Mouse (Mus musculus) embryonic fibroblast, embryonic 13.5 days (primary cell): ENCODE data around the gene Rab8b. TPM values are rescaled to one million over a fixed set of nuclear protein-coding genes. Genes with fewer than 3 reads are reported as not detected.

Source experiments
- H3K27ac ChIP-seq: 2 replicates; pipeline ENCODE4 v1.5.1; 2012; ENCODE audit warnings: low read length, control low read depth, inconsistent platforms; ENCODE audit not compliant: insufficient read depth
- H3K4me1 ChIP-seq: 2 replicates; pipeline ENCODE4 v1.6.1; 2011; ENCODE audit warnings: low read length; ENCODE audit not compliant: control insufficient read depth, insufficient read depth
- H3K4me3 ChIP-seq: 2 replicates; pipeline ENCODE4 v1.5.1; 2011; ENCODE audit warnings: mild to moderate bottlenecking, control low read depth, low read length; ENCODE audit not compliant: insufficient read depth
- CTCF ChIP-seq: IDR thresholded peaks from 2 replicates; pipeline ENCODE4 v1.5.1; 2011; ENCODE audit warnings: mild to moderate bottlenecking, control low read depth, low read length, moderate library complexity, borderline replicate concordance; ENCODE audit not compliant: insufficient read depth
- POLR2A ChIP-seq: IDR thresholded peaks from 2 replicates; pipeline ENCODE4 v1.6.1; 2011; ENCODE audit warnings: low read depth, mild to moderate bottlenecking, control low read depth, low read length, moderate library complexity
- polyA plus RNA-seq: library from polyadenylated mRNA; stranded (reverse); fragments of >200 nt; gene quantifications from 2 replicates; pipeline ENCODE4 v1.2.4, GENCODE M21; 2011; ENCODE audit warnings: low read depth; ENCODE audit not compliant: missing spikeins, insufficient read length

Rab8b gene
- polyA plus RNA-seq, 1 experiment: 32.5 TPM

DNA sequence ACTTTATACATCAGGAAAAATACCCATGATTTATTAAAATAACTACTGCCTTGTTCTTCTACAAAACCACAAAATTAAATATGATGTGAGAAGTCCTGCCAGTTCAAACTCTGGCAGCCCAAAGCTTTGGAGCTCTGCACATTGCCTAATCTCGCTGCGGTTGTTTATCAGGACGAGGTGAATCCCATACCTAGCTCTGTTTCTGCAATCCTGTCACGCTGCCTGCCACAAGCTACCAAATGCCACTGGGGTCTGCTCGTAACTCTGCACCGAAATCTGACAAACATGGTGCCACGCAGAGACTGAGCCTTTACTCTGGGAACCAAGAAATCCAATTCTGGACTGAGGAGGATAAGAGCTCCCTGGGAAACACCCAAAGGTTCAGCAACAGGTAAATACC lies 9.6 kb downstream of the Rab8b start:
- Histone ChIP-seq H3K27ac (no peak overlapping the region), H3K4me3 (no peak overlapping the region), H3K4me1 (peaks cover under 1% of the 10 kb centered on the region; the same call in 1 of the 2 replicates)
- TF ChIP-seq CTCF (no peak), POLR2A (no peak)

DNA sequence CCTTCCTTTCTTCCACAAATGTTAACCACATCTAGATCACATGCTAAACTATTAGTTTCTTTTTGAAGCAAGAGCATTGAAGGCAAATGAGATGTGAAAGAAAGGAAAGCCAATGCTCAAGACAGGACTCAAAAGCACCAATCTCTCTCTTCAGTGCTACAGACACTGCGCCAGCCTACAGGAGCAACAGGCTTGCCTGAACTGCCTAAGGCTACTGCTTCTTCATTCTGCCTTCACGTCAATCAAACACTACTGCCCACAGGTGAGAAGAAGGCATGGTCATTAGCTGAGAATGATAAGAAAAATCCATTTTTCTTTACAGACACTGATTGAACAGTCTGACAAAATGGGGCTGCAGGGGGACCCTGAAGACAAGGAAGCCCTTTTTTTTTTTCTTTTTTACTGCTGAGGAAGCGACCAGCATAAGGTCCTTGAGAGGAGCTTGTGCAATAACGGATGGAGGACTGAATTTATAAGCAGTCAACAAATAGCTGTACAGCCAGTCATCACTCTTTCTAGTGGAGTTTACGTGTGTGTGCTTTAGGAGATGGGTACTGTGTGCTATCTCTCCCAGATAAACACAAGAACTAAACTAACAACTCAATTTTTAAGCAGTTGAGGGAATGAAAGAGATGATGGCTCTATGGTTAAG lies 11.6 kb downstream of the Rab8b start:
- Histone ChIP-seq H3K4me3 (no peak overlapping the region), H3K27ac (no peak overlapping the region), H3K4me1 (no peaks in the 10 kb centered on the region)
- TF ChIP-seq CTCF (no peak), POLR2A (no peak)

DNA sequence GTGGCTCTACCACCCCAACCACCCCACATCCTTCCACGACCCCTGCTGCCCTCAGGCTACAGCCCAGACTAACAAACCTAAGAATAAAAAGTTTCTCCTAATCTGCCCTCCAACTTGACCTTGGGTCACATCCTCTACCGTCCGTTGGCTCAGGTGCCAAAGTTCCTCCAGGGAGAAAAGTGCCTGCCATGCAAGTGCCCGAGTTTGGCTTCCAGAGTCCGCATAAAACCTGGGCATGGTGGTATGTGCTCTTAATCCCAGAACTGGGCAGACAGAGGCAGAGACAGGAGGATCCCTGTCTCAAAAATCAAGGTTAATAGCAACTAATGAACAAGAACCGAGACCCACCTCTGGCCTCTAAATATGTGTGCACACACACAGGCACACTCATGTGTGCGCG lies 12.4 kb downstream of the Rab8b start:
- no peaks in the 10 kb centered on the region for H3K4me1 ChIP-seq
- TF ChIP-seq POLR2A (no peak), CTCF (no peak)
- no peak overlapping the region for H3K4me3 ChIP-seq
- no peak overlapping the region for H3K27ac ChIP-seq

DNA sequence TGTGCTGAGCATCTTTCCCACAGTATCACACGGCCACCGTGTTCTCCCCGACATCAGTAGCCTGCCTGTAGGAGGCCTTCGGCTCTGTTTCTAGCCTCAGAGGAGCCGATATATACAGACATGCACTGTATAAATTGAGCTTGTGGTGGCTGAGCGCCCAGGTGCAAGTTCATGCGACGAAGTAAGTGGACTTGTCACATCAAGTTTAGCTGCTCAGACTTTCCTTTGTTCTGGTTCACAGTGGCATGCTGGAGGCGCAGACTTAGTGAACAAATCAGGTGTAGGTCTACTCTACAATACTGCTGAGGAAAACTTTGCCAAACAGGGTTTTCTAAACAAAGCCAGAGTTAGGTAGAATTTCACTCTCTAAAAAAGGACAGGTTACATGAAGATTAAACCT lies 13.5 kb downstream of the Rab8b start:
- Histone ChIP-seq H3K4me3 (no peak overlapping the region), H3K27ac (no peak overlapping the region), H3K4me1 (no peaks in the 10 kb centered on the region)
- TF ChIP-seq POLR2A (no peak), CTCF (no peak)

DNA sequence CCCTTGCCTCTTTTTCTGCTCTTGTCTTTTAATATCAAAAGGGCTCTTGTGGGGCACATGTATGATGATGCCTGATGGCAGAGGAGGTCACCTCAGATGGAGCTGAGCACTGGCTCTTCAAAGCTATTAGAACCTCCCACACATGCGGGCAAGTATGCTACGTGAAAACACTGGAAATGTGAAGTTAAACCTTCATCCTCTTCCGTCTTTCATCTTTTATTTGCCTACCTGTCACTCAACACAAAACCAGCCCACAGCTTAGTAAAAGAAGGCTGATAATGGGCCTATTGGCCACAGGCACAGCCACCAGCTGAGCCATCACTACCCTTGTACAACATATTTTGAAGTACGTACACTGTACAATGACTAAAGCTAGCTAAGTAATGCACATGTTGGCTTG lies 20.0 kb downstream of the Rab8b start:
- no peak overlapping the region for H3K4me3 ChIP-seq
- no peak overlapping the region for H3K27ac ChIP-seq
- TF ChIP-seq CTCF (no peak), POLR2A (no peak)
- 0 out of 2 replicates have a peak, but pooled peaks cover 2% of the 10 kb centered on the region for H3K4me1 ChIP-seq

DNA sequence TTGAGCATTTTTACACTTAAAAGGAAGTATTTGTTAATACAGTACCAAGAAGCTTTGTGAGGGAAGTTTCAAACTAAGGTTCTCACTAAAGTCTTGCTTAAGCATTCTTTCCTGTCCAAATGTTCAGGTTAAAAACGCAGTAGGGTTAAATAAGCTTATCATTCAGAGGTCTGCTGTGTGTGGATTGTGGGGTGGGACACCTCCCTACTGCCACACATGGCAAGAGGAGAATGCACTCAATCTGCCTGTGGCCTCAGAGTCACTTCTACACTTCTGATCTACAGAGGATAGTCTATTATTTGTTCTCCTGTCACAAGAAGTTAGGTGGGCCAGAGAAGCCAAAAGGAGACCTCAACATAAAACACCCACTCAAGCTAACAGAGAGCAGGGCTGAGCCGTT lies 20.4 kb downstream of the Rab8b start:
- no peak overlapping the region for H3K4me3 ChIP-seq
- TF ChIP-seq POLR2A: no peak
- no peak for TF ChIP-seq CTCF
- H3K27ac ChIP-seq: no peak overlapping the region
- 0 out of 2 replicates have a peak, but pooled peaks cover 2% of the 10 kb centered on the region for H3K4me1 ChIP-seq

DNA sequence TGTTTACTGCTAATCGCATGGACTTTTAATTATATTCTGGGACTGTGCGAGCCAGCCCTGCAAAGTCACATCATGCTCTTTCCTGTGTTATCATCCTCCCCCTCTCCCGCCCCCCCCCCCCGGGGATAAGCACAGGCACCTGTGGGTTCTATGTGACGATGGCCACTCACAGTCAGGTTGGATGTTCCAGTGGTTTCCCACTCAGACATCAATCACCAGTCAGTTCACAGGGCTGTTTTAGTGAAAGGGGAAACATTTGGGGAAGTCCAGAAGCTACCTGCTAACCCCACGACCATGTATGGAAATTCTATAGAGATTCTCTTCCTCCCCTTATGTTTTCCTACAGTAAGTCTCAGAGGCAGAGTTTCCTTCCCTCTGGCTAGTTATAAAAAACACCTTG lies 21.6 kb downstream of the Rab8b start:
- TF ChIP-seq CTCF (no peak), POLR2A (no peak)
- Histone ChIP-seq H3K4me1 (0 out of 2 replicates have a peak, but pooled peaks cover 2% of the 10 kb centered on the region), H3K27ac (no peak overlapping the region), H3K4me3 (no peak overlapping the region)

DNA sequence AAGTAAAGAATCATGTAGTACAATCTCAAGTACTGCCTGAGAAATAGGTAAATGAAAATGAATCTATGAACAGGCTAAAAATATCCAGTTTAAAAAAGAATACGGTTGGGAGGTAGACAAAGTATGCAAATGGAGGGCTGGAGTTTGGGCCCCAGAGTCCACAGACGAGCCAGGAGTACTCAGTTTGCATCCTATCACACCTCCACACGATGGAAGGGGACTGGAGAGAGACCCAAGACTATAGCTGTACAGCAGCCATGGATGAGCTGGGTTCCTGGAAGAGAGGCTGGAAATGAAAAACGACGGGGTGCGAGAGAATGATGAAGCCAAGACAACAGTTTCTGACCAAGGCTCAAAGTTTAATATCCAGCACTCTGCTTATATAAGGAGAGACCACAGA lies 22.5 kb downstream of the Rab8b start:
- TF ChIP-seq POLR2A (no peak), CTCF (no peak)
- Histone ChIP-seq H3K4me1 (0 out of 2 replicates have a peak, but pooled peaks cover 2% of the 10 kb centered on the region), H3K4me3 (no peak overlapping the region), H3K27ac (no peak overlapping the region)

DNA sequence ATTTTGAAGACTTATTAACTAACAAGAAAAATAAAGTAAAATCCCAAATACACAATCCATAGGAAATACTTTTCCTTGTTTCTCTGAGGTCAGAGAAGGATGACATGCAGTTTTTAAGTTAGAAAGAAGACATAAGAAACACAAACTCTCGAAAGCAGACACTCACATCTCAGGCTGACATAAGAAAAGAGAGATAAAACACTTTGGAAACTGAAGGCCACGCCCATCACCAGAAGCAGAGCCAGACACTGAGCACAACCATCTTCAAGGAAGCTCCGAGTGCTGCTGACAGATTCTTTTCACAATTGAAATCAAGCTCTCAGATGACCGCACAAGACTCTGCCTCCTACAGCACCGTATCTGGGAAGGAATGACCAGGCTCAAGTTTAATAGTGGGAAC lies 23.5 kb downstream of the Rab8b start:
- 0 out of 2 replicates have a peak, but pooled peaks cover 2% of the 10 kb centered on the region for H3K4me1 ChIP-seq
- no peak for TF ChIP-seq POLR2A
- TF ChIP-seq CTCF: no peak
- no peak overlapping the region for H3K4me3 ChIP-seq
- H3K27ac ChIP-seq: no peak overlapping the region

DNA sequence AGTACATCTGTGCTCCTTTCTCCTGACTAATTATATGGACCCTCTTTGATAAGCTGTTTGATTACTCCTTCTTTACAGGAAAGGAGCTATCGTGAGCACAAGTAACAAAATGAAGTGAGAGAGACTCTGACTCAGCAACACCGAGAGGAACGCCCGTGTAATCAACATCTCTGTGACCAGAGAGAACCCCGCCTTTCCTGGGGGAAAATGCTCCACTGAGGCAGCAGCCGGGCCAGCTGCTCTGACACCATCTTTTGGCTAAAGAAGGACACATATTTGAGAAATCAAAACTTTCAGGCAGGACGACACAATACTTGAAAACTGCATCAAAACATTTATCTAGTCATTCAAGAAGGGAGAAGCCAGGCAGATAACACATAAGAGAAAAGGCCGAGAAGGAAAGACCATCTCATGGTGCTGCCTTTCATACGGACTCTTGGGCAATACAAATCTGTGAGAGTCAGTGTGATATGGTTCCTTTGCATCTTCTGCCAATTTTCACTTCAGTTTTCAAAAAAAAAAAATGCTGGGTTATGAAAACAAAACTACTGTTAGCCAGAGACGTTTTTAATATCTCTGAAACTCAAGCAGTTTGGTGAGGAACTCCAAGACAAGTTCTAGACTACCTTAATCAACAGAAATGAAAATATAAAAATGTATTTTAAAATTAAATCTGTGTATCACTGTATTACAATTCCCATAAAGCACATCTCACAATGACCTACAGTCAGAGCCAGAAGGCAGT lies 24.3 kb downstream of the Rab8b start:
- no peak overlapping the region for H3K4me3 ChIP-seq
- no peak for TF ChIP-seq POLR2A
- no peak overlapping the region for H3K27ac ChIP-seq
- 0 out of 2 replicates have a peak, but pooled peaks cover 2% of the 10 kb centered on the region for H3K4me1 ChIP-seq
